Mouse (Mus musculus): ENCODE measurements at regions not wholly inside any gene's neighbourhood (a gene's known extent, or its start where the extent isn't known, plus 50 kb on each side); places are given as distances from the start of the nearest gene placed in this dataset.

DNA sequence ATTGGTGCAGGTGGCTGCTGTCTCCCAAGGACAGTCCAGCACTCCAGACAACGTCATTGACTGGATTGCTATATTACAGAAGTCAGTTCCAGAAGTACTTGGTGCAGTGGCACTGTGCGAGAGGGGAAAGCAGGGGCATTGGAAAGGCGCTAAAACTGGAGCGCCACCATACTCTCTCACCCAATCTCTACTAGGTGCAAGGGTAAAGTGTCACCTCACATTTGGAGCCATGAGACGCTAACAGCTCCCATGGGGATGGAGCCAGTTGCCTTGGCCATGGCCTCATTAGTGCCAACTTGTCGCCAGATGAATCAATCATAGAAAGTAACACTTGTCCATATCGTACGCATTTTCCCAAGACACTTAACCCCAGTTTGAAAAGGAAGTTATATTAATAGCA lies 1617.2 kb upstream of the Gulo start:
- WGBS = 92% methylated on average over 8 of the region's 8 CpGs
- ATAC-seq (ENCODE audit: low FRiP score, low read depth) = no peak

DNA sequence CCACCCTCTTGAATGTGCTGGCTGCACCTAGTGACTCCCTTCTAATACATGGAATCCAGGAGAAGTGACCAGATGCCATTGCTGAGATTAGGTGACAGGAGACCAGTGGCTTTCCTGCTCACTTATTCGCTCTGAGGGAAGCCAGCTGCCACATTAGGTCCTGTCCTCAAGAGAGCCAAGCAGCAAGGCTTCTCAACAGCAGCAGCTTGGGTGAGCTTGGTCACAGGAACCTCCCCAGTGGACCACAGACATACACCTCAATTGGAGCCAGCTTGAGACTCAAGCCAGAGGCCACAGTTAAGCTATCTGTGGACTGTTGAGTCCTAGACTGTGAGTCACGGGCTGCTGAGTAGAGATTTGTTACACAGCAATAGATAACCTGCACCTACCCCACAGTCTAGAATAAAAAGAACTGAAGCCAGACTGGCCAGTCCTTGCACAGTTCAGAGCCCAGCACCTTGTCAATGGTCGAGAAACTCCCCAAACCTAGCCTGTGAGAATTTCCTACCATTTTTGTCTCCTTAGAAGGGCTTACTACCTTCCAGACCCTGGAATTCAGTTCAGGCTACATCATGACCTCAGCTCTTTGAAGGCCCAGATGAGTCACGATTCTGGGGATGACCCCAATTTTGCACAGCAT lies 1615.0 kb upstream of the Gulo start:
- no peak overlapping the region for H3K9ac ChIP-seq (replicated peaks)
- no peak for ATAC-seq (ENCODE audit: low FRiP score, low read depth)
- H3K9me3 ChIP-seq = no peaks in the 10 kb centered on the region
- WGBS = 74% methylated on average over 4 of the region's 4 CpGs
- no peaks in the 10 kb centered on the region for H3K36me3 ChIP-seq
- H3K27me3 ChIP-seq = no peaks in the 10 kb centered on the region
- no peak overlapping the region for H3K4me3 ChIP-seq
- no peak overlapping the region for H3K27ac ChIP-seq (replicated peaks)
- no peaks in the 10 kb centered on the region for H3K4me1 ChIP-seq
- H3K4me2 ChIP-seq (replicated peaks) = no peak overlapping the region

More for the DNA sequence above, 1617.2 kb upstream of the Gulo start:
- no peak overlapping the region for H3K27ac ChIP-seq (replicated peaks)
- H3K4me1 ChIP-seq = no peaks in the 10 kb centered on the region
- H3K9ac ChIP-seq (replicated peaks) = no peak overlapping the region
- no peak overlapping the region for H3K4me2 ChIP-seq (replicated peaks)
- no peaks in the 10 kb centered on the region for H3K27me3 ChIP-seq
- H3K4me3 ChIP-seq = no peak overlapping the region
- H3K9me3 ChIP-seq = no peaks in the 10 kb centered on the region
- H3K36me3 ChIP-seq = no peaks in the 10 kb centered on the region

- Histone ChIP-seq H3K36me3 (no peaks in the 10 kb centered on the region), H3K4me1 (no peaks in the 10 kb centered on the region), H3K27me3 (no peaks in the 10 kb centered on the region), H3K27ac (replicated peaks) (no peak overlapping the region), H3K9ac (replicated peaks) (no peak overlapping the region), H3K4me2 (replicated peaks) (no peak overlapping the region), H3K4me3 (no peak overlapping the region), H3K9me3 (no peaks in the 10 kb centered on the region)
- ATAC-seq (ENCODE audit: low FRiP score, low read depth) = no peak
- 89% methylated on average over 6 of the region's 6 CpGs for WGBS
Measured at GRCm38 (mm10) chr14:67622911-67623310, 1613.9 kb upstream of the Gulo start.

GRCm38 (mm10) chr14:67621486-67621885 lies 1612.5 kb upstream of the Gulo start:
- Histone ChIP-seq H3K9me3 (no peaks in the 10 kb centered on the region), H3K9ac (replicated peaks) (no peak overlapping the region), H3K27me3 (no peaks in the 10 kb centered on the region), H3K27ac (replicated peaks) (no peak overlapping the region), H3K36me3 (no peaks in the 10 kb centered on the region), H3K4me2 (replicated peaks) (no peak overlapping the region), H3K4me3 (no peak overlapping the region), H3K4me1 (no peaks in the 10 kb centered on the region)
- WGBS = 56% methylated on average over 2 of the region's 2 CpGs
- ATAC-seq (ENCODE audit: low FRiP score, low read depth) = no peak

- ATAC-seq (ENCODE audit: low FRiP score, low read depth) = no peak
Measured at GRCm38 (mm10) chr14:67620854-67621476, 1612.0 kb upstream of the Gulo start.

DNA sequence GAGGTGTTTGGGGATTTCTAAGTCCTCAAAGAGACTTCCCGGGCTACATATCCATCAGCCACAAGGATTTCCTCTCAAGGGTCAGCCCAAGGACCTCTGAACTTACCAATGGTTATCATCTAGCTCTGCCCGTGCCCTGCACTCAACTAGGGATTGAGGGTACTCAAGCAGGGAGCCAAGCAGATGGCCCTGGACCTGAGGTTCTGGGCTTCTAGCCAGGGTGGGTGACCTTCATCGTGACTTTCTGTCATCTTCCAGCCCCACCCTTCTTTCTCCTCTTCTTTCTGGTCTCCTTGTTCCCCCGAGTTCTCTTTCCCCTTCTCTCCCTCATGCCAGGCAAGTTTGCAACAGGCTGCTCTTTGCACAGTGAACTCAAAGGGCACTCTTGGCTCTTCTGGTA lies 1610.6 kb upstream of the Gulo start:
- no peaks in the 10 kb centered on the region for H3K9me3 ChIP-seq
- no peak overlapping the region for H3K27ac ChIP-seq (replicated peaks)
- 77% methylated on average over 4 of the region's 4 CpGs for WGBS
- H3K4me1 ChIP-seq = no peaks in the 10 kb centered on the region
- no peaks in the 10 kb centered on the region for H3K36me3 ChIP-seq
- no peak overlapping the region for H3K4me3 ChIP-seq
- no peak overlapping the region for H3K9ac ChIP-seq (replicated peaks)
- no peak for ATAC-seq (ENCODE audit: low FRiP score, low read depth)
- H3K27me3 ChIP-seq = 0 out of 2 replicates have a peak, but pooled peaks cover 6% of the 10 kb centered on the region
- no peak overlapping the region for H3K4me2 ChIP-seq (replicated peaks)

More at GRCm38 (mm10) chr14:67620854-67621476, 1612.0 kb upstream of the Gulo start:
- Histone ChIP-seq H3K4me3 (no peak overlapping the region), H3K36me3 (no peaks in the 10 kb centered on the region), H3K9me3 (no peaks in the 10 kb centered on the region), H3K9ac (replicated peaks) (no peak overlapping the region), H3K4me1 (no peaks in the 10 kb centered on the region), H3K4me2 (replicated peaks) (no peak overlapping the region), H3K27me3 (0 out of 2 replicates have a peak, but pooled peaks cover 2% of the 10 kb centered on the region), H3K27ac (replicated peaks) (no peak overlapping the region)
- 42% methylated on average over 4 of the region's 4 CpGs for WGBS

- ATAC-seq (ENCODE audit: low FRiP score, low read depth) = no peak
- no peak overlapping the region for H3K27ac ChIP-seq (replicated peaks)
- H3K27me3 ChIP-seq = peaks cover 28% of the 10 kb centered on the region
- no peak overlapping the region for H3K4me3 ChIP-seq
- H3K9me3 ChIP-seq = no peaks in the 10 kb centered on the region
- no peak overlapping the region for H3K9ac ChIP-seq (replicated peaks)
- no peaks in the 10 kb centered on the region for H3K36me3 ChIP-seq
- H3K4me1 ChIP-seq = peaks cover 6% of the 10 kb centered on the region; the same call in 1 of the 2 replicates
- whole genome bisulfite sequencing = 85% methylated on average over 11 of the region's 11 CpGs
- H3K4me2 ChIP-seq (replicated peaks) = no peak overlapping the region
Measured at GRCm38 (mm10) chr14:67614369-67614768, 1605.4 kb upstream of the Gulo start.

DNA sequence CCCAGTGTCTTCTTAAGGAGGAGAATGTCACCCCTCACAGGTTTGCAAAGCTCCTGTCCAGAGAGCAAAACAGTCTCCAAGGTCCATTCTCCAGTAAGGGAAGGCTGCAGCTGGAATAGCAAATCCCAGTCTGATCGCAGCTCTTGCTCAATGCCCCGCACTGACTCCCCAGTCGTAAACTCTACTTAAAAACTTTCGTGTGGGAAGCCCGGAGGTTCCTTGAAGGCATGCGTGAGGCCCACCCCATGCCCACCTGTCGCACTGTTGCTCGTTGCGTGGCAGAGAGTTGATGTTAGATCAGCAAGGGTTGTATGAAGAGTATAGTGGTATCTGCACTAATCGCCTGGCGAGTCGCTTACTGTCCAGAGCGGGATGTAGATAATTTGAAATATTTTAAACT lies 1604.7 kb upstream of the Gulo start:
- 85% methylated on average over 13 of the region's 13 CpGs for WGBS
- ATAC-seq (ENCODE audit: low FRiP score, low read depth) = no peak

GRCm38 (mm10) chr14:67613221-67613620 lies 1604.2 kb upstream of the Gulo start:
- peaks cover 34% of the 10 kb centered on the region for H3K27me3 ChIP-seq
- ATAC-seq (ENCODE audit: low FRiP score, low read depth) = no peak
- H3K9me3 ChIP-seq = no peaks in the 10 kb centered on the region
- 76% methylated on average over 14 of the region's 14 CpGs for WGBS
- H3K9ac ChIP-seq (replicated peaks) = no peak overlapping the region
- H3K4me1 ChIP-seq = peaks cover 11% of the 10 kb centered on the region
- H3K4me2 ChIP-seq (replicated peaks) = no peak overlapping the region
- H3K27ac ChIP-seq (replicated peaks) = no peak overlapping the region
- H3K4me3 ChIP-seq = no peak overlapping the region
- no peaks in the 10 kb centered on the region for H3K36me3 ChIP-seq

More for the DNA sequence above, 1604.7 kb upstream of the Gulo start:
- peaks cover 34% of the 10 kb centered on the region for H3K27me3 ChIP-seq
- no peak overlapping the region for H3K4me3 ChIP-seq
- no peaks in the 10 kb centered on the region for H3K9me3 ChIP-seq
- no peak overlapping the region for H3K9ac ChIP-seq (replicated peaks)
- H3K4me2 ChIP-seq (replicated peaks) = no peak overlapping the region
- no peak overlapping the region for H3K27ac ChIP-seq (replicated peaks)
- H3K36me3 ChIP-seq = no peaks in the 10 kb centered on the region
- peaks cover 6% of the 10 kb centered on the region; the same call in 1 of the 2 replicates for H3K4me1 ChIP-seq

- no peaks in the 10 kb centered on the region for H3K9me3 ChIP-seq
- H3K27ac ChIP-seq (replicated peaks) = no peak overlapping the region
- H3K9ac ChIP-seq (replicated peaks) = no peak overlapping the region
- H3K4me3 ChIP-seq = no peak overlapping the region
- no peaks in the 10 kb centered on the region for H3K36me3 ChIP-seq
- 35% methylated on average over 4 of the region's 4 CpGs for WGBS
- H3K27me3 ChIP-seq = peaks cover 37% of the 10 kb centered on the region
- H3K4me2 ChIP-seq (replicated peaks) = no peak overlapping the region
- peaks cover 15% of the 10 kb centered on the region for H3K4me1 ChIP-seq
- no peak for ATAC-seq (ENCODE audit: low FRiP score, low read depth)
Measured at GRCm38 (mm10) chr14:67612471-67612870, 1603.5 kb upstream of the Gulo start.

- WGBS = 14% methylated on average over 20 of the region's 20 CpGs
- no peaks in the 10 kb centered on the region for H3K36me3 ChIP-seq
- ATAC-seq (ENCODE audit: low FRiP score, low read depth) = peak; percentile 12; the same call in 1 of the 2 replicates
- no peak overlapping the region for H3K27ac ChIP-seq (replicated peaks)
- no peaks in the 10 kb centered on the region for H3K9me3 ChIP-seq
- peaks cover 15% of the 10 kb centered on the region for H3K4me1 ChIP-seq
- peaks cover 32% of the 10 kb centered on the region for H3K27me3 ChIP-seq
- no peak overlapping the region; the same call in 1 of the 2 replicates for H3K9ac ChIP-seq (replicated peaks)
- peak overlapping the region; percentile 14 for H3K4me3 ChIP-seq
- H3K4me2 ChIP-seq (replicated peaks) = peak overlapping the region; percentile 48
Measured at GRCm38 (mm10) chr14:67608262-67608661, 1599.3 kb upstream of the Gulo start.

DNA sequence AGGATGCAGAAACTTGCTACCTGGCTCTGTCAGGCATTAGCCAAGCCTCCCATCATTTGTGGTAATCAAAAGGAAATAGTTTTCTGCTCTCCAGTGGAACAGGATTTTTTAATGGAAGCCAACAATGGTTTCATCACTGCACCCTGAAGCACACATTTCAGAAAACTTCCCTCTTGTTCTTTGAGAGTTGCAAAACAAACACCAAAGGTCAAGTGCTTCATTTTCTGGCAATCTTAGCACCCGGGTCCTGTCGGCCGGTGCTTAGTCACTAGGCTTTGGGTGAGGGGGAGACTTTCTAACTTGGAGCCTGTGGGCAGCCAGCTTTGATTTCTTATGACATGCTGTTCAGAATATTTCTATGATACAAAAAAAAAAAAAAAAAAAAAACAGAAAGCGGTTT lies 1594.0 kb upstream of the Gulo start:
- Histone ChIP-seq H3K9ac (replicated peaks) (no peak overlapping the region), H3K4me3 (no peak overlapping the region), H3K27ac (replicated peaks) (no peak overlapping the region), H3K9me3 (no peaks in the 10 kb centered on the region), H3K36me3 (no peaks in the 10 kb centered on the region), H3K4me2 (replicated peaks) (no peak overlapping the region), H3K4me1 (peaks cover 1% of the 10 kb centered on the region), H3K27me3 (peaks cover 14% of the 10 kb centered on the region; the same call in 1 of the 2 replicates)
- no peak for ATAC-seq (ENCODE audit: low FRiP score, low read depth)
- WGBS = 74% methylated on average over 4 of the region's 4 CpGs
